Mouse (Mus musculus): ENCODE data around the gene Nrsn2. TPM values are rescaled to one million over a fixed set of nuclear protein-coding genes. Genes with fewer than 3 reads are reported as not detected.

The Nrsn2 gene
- total and polyA plus RNA-seq, 3 experiments: not detected

GRCm38 (mm10) chr2:152326157-152326556 is 50.3 kb downstream of the Nrsn2 start:
- H3K27me3 ChIP-seq (replicated peaks): no peaks in the 10 kb centered on the region
- peaks cover 3 to 38% of the 10 kb centered on the region in 2 experiments for H3K4me1 ChIP-seq (ENCODE audit: control insufficient read depth in 1 of 2, insufficient read depth in 2 of 2)
- TF ChIP-seq CTCF (conservative IDR thresholded peaks at IDR 0.05 in 1 of 2, IDR thresholded peaks at IDR 0.05 in 1 of 2; ENCODE audit: low read depth in 2 of 2, low read length in 2 of 2): no peak
- TF ChIP-seq MEF2A (IDR thresholded peaks at IDR 0.05; ENCODE audit: borderline replicate concordance, low read depth, low read length): no peak
- TF ChIP-seq TBP (conservative IDR thresholded peaks at IDR 0.05; ENCODE audit: low read depth, low read length): no peak
- no peak for TF ChIP-seq GABPA (IDR thresholded peaks at IDR 0.05; ENCODE audit: insufficient replicate concordance, low read depth, low read length)
- no peak for TF ChIP-seq POLR2AphosphoS2 (IDR thresholded peaks at IDR 0.05; ENCODE audit: low read depth, low read length)
- no peak for TF ChIP-seq USF1 (IDR thresholded peaks at IDR 0.05; ENCODE audit: low read depth, low read length)
- no peak for TF ChIP-seq MYC (IDR thresholded peaks at IDR 0.05; ENCODE audit: low read depth, low read length)
- TF ChIP-seq RCOR1 (conservative IDR thresholded peaks at IDR 0.05; ENCODE audit: low read depth, low read length): no peak
- TF ChIP-seq MAZ (IDR thresholded peaks at IDR 0.05; ENCODE audit: low read depth, low read length): no peak
- no peak overlapping the region for H3K4me2 ChIP-seq (ENCODE audit: insufficient read depth, low read depth, poor library complexity, severe bottlenecking)
- no peak overlapping the region for H3K9ac ChIP-seq (ENCODE audit: insufficient read depth, low read depth)
- dilution Hi-C loops (cut with MboI; ENCODE audit: extremely low pct_ligation_motif_present, extremely low pct_unique_long_range_greater_than_20kb, low sequenced_read_pairs) (no loop called here), in situ Hi-C loops (cut with MboI; ENCODE audit: low pct_ligation_motif_present, low pct_unique_long_range_greater_than_20kb, low sequenced_read_pairs) (loop anchor here (5.0 kb wide), 1 partner anchor 34 kb away; the partner anchor contains the start of gene Tbc1d20)
- no peak for DNase-seq (ENCODE audit: extremely low read depth)
- H3K4me3 ChIP-seq (replicated peaks in 1 of 3; ENCODE audit: low read depth in 2 of 3, low read length in 2 of 3, poor library complexity in 1 of 3): peak overlapping the region in 1 of 3 experiments; percentile 5
- H3K36me3 ChIP-seq (replicated peaks in 1 of 2; ENCODE audit: control insufficient read depth in 1 of 2, insufficient read depth in 1 of 2, low read length in 1 of 2): peaks cover 73 to 96% of the 10 kb centered on the region in 2 experiments
- peaks cover 22% of the 10 kb centered on the region for H3K79me2 ChIP-seq (replicated peaks; ENCODE audit: control insufficient read depth, extremely low read depth, insufficient read depth, poor library complexity, severe bottlenecking)
- no peak overlapping the region for H3K27ac ChIP-seq (ENCODE audit: insufficient read depth, low read depth)
- H3K9me3 ChIP-seq (replicated peaks; ENCODE audit: low read length): no peaks in the 10 kb centered on the region

- no peak overlapping the region for H3K4me2 ChIP-seq (ENCODE audit: insufficient read depth, low read depth, poor library complexity, severe bottlenecking)
- H3K27me3 ChIP-seq (replicated peaks): no peaks in the 10 kb centered on the region
- DNase-seq (ENCODE audit: extremely low read depth): no peak
- H3K9ac ChIP-seq (ENCODE audit: insufficient read depth, low read depth): no peak overlapping the region
- in situ Hi-C loops (cut with MboI; ENCODE audit: low pct_ligation_motif_present, low pct_unique_long_range_greater_than_20kb, low sequenced_read_pairs): loop anchor here (5.0 kb wide), 1 partner anchor 33 kb away; the partner anchor contains the start of gene Tbc1d20
- H3K4me3 ChIP-seq (replicated peaks in 1 of 3; ENCODE audit: low read depth in 2 of 3, low read length in 2 of 3, poor library complexity in 1 of 3): no peak overlapping the region
- peaks cover 81 to 98% of the 10 kb centered on the region in 2 experiments for H3K36me3 ChIP-seq (replicated peaks in 1 of 2; ENCODE audit: control insufficient read depth in 1 of 2, insufficient read depth in 1 of 2, low read length in 1 of 2)
- peaks cover 9% of the 10 kb centered on the region for H3K79me2 ChIP-seq (replicated peaks; ENCODE audit: control insufficient read depth, extremely low read depth, insufficient read depth, poor library complexity, severe bottlenecking)
- TF ChIP-seq JUN (IDR thresholded peaks at IDR 0.05; ENCODE audit: insufficient read depth, low read depth, low read length) (no peak), MYC (IDR thresholded peaks at IDR 0.05; ENCODE audit: low read depth, low read length) (no peak), E2F4 (IDR thresholded peaks at IDR 0.05; ENCODE audit: insufficient replicate concordance, low read depth, low read length) (no peak), RAD21 (IDR thresholded peaks at IDR 0.05; ENCODE audit: low read depth, low read length) (no peak), KAT2A (IDR thresholded peaks at IDR 0.05; ENCODE audit: insufficient replicate concordance, low read length) (no peak), MEF2A (IDR thresholded peaks at IDR 0.05; ENCODE audit: borderline replicate concordance, low read depth, low read length) (no peak), PAX5 (IDR thresholded peaks at IDR 0.05; ENCODE audit: low read length) (no peak), ZC3H11A (IDR thresholded peaks at IDR 0.05; ENCODE audit: low read depth, low read length) (no peak), JUND (conservative IDR thresholded peaks at IDR 0.05; ENCODE audit: low read depth, low read length) (no peak), UBTF (IDR thresholded peaks at IDR 0.05; ENCODE audit: low read depth, low read length) (no peak), USF2 (conservative IDR thresholded peaks at IDR 0.05; ENCODE audit: low read depth, low read length) (no peak), RCOR1 (conservative IDR thresholded peaks at IDR 0.05; ENCODE audit: low read depth, low read length) (no peak), MAZ (IDR thresholded peaks at IDR 0.05; ENCODE audit: low read depth, low read length) (no peak), IRF4 (IDR thresholded peaks at IDR 0.05; ENCODE audit: low read depth, low read length) (no peak), CTCF (conservative IDR thresholded peaks at IDR 0.05 in 1 of 2, IDR thresholded peaks at IDR 0.05 in 1 of 2; ENCODE audit: low read depth in 2 of 2, low read length in 2 of 2) (no peak), TCF12 (IDR thresholded peaks at IDR 0.05; ENCODE audit: low read depth, low read length) (no peak)
- no peak overlapping the region for H3K27ac ChIP-seq (ENCODE audit: insufficient read depth, low read depth)
- dilution Hi-C loops (cut with MboI; ENCODE audit: extremely low pct_ligation_motif_present, extremely low pct_unique_long_range_greater_than_20kb, low sequenced_read_pairs): no loop called here
- no peaks in the 10 kb centered on the region for H3K9me3 ChIP-seq (replicated peaks; ENCODE audit: low read length)
- H3K4me1 ChIP-seq (ENCODE audit: control insufficient read depth in 1 of 2, insufficient read depth in 2 of 2): peaks cover 0 to 25% of the 10 kb centered on the region in 2 experiments; a peak in 3 of 4 replicates
Observed at GRCm38 (mm10) chr2:152324842-152325241, 51.6 kb downstream of the Nrsn2 start.
